Mouse (Mus musculus): ENCODE results near the gene Zfp36l2.

DNA sequence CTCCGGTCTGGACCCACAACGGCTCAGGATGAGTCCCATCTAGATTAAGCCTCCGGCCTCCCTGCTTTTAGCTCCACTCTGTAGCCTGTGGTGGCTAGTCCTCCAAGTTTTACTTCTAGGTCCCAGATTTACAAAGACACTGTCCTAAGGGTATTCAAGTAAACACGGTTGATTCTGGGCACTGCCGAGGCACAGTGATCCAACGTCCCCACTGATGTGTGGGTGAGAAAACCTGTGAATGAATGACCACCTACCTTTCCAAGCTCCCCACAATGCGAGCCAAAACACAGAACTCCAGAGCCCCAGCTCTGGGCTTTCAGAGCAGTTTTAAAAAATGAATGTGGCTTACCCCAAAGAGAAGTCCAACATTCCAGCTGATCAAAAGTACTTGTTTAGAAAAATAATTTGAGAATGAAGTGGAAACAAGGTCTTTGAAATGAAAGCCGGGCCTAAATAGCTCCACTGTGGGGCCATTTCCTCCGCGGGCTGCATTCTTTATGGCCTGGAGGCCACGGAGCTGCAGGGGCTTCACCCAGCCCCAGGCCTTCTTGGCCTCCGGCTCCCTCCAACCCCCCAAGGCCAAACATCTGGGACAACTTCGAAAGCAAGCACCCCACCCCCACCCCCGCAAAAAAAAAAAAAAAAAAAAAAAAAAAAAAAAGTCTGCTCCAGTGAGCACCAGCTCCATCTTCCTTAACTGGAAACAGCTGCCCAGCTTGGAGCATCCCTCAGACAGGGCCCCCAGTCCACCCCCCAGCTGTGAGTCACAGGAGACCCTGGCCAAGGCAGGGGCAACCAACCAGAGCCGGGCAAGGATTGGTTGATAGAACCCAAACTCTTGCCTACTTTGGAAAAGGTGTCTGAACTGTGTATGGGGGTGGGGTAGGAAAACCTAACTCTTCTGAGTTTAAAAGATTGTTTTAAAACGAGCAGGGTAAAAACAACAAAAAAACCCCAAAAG lies 5.2 kb downstream of the Zfp36l2 start:
- TF ChIP-seq MAX (IDR thresholded peaks at IDR 0.05; ENCODE audit: low read length) (no peak), MAZ (IDR thresholded peaks at IDR 0.05; ENCODE audit: low read depth, low read length) (0 out of 2 replicates have a peak, but pooled peaks have one; percentile 62), CTCF (conservative IDR thresholded peaks at IDR 0.05 in 1 of 2, IDR thresholded peaks at IDR 0.05 in 1 of 2; ENCODE audit: low read depth in 2 of 2, low read length in 2 of 2) (no peak), BHLHE40 (IDR thresholded peaks at IDR 0.05; ENCODE audit: low read depth, low read length) (no peak; the same call in 1 of the 2 replicates), EP300 (IDR thresholded peaks at IDR 0.05; ENCODE audit: low read length) (no peak), USF1 (IDR thresholded peaks at IDR 0.05; ENCODE audit: low read depth, low read length) (no peak), ZC3H11A (IDR thresholded peaks at IDR 0.05; ENCODE audit: low read depth, low read length) (no peak), MEF2A (IDR thresholded peaks at IDR 0.05; ENCODE audit: borderline replicate concordance, low read depth, low read length) (no peak), RAD21 (IDR thresholded peaks at IDR 0.05; ENCODE audit: low read depth, low read length) (no peak), MYC (IDR thresholded peaks at IDR 0.05; ENCODE audit: low read depth, low read length) (no peak)
